Mouse (Mus musculus) embryonic facial prominence, embryonic 12.5 days (tissue): ENCODE results near the gene Hprt. TPM values are rescaled to one million over a fixed set of nuclear protein-coding genes. Genes with fewer than 3 reads are reported as not detected.

Source experiments
- ATAC-seq: fragments of 200-750 bp; cut with Nextera tagmentation; 2 replicates; pipeline ENCODE4 v1.8.0; 2017; ENCODE audit not compliant: insufficient number of reproducible peaks, insufficient read depth, low FRiP score, low TSS enrichment
- H3K27ac ChIP-seq: fragments of 300-500 bp; sonication (generic); 2 replicates; pipeline ENCODE4 v1.5.1; 2016; ENCODE audit warnings: mild to moderate bottlenecking
- H3K27me3 ChIP-seq: fragments of 300-500 bp; sonication (generic); 2 replicates; pipeline ENCODE4 v1.6.1; 2016; ENCODE audit warnings: mild to moderate bottlenecking, moderate library complexity
- H3K36me3 ChIP-seq: fragments of 300-500 bp; sonication (generic); 2 replicates; pipeline ENCODE4 v1.6.1; 2016; ENCODE audit warnings: mild to moderate bottlenecking
- H3K4me1 ChIP-seq: fragments of 300-500 bp; sonication (generic); 2 replicates; pipeline ENCODE4 v1.6.1; 2016
- H3K4me2 ChIP-seq: fragments of 300-500 bp; sonication (generic); replicated peaks from 2 replicates; pipeline ENCODE4 v1.6.1; 2016; ENCODE audit warnings: mild to moderate bottlenecking, moderate library complexity
- H3K4me3 ChIP-seq: fragments of 300-500 bp; sonication (generic); 2 replicates; pipeline ENCODE4 v1.5.1; 2016; ENCODE audit warnings: mild to moderate bottlenecking
- H3K9ac ChIP-seq: fragments of 300-500 bp; sonication (generic); 2 replicates; pipeline ENCODE4 v1.6.1; 2016; ENCODE audit warnings: mild to moderate bottlenecking, moderate library complexity
- H3K9me3 ChIP-seq: fragments of 300-500 bp; sonication (generic); 2 replicates; pipeline ENCODE4 v1.6.1; 2016; ENCODE audit warnings: mild to moderate bottlenecking, moderate library complexity
- WGBS: fragments of 180-500 bp; shearing (Covaris S2); methylation state at CpG from one replicate; pipeline ENCODE4 v1.1.7; 2016; 5-methylcytosine and 5-hydroxymethylcytosine counted together
- polyA plus RNA-seq: library from polyadenylated mRNA; unstranded; fragments of >200 nt; fragmentation: Nextera tagmentation; extraction: Ambion mirVana; gene quantifications from 2 replicates; pipeline ENCODE4 v1.2.1, GENCODE M21; 2016

The Hprt gene
- polyA plus RNA-seq, 1 experiment from 2014 or later = 66.4 TPM

DNA sequence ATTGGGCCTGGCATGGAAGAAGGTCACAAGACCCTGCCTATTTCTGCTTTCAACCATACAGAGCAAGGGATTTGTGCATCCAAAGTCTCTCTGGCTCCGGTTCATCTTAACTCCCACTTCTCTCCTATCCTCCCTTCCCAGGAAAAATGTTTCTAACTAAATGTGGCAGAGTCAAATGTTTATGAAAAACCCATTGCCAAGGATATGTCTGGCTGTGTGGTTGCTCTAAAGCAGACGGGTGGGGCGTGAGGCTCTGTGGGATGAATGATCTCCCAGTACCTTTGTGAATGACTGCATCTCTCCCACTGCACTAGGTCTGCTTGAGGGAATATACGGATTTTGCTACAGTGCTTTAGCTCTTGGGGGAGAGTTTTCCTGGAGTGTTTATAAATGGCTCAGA, 58.1 kb downstream of the Hprt start:
- no peak for ATAC-seq
- Histone ChIP-seq H3K4me1 (peaks cover 7% of the 10 kb centered on the region; the same call in 1 of the 2 replicates), H3K4me3 (no peak overlapping the region), H3K9me3 (no peaks in the 10 kb centered on the region), H3K36me3 (no peaks in the 10 kb centered on the region), H3K4me2 (no peak overlapping the region), H3K27me3 (no peaks in the 10 kb centered on the region), H3K9ac (no peak overlapping the region), H3K27ac (0 out of 2 replicates have a peak overlapping the region, but pooled peaks have one; percentile 17)
- WGBS = 85% methylated on average over 4 of the region's 4 CpGs

DNA sequence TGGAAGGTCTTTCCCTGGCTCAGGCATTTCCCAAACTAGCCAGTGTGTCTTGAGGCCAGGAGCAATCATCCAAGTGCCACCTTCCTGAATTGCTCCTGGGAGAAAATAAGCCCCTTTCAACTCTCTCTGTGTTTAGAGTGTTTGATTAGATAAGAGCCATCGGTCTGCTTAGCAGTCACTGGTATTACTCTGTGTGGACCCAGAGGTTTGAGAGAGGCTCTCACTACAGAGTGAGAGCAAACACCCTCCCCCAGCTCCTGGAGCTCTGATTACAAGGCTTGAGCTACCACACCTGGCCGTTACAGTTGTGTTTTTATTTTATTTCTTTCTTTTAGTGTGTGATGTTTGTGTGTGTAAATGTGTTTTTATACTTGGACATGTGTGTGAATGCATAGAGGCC, 59.0 kb downstream of the Hprt start:
- 50% methylated on average over 2 of the region's 2 CpGs for WGBS
- H3K9ac ChIP-seq = no peak overlapping the region
- H3K27ac ChIP-seq = no peak overlapping the region
- H3K36me3 ChIP-seq = no peaks in the 10 kb centered on the region
- H3K4me1 ChIP-seq = peaks cover 7% of the 10 kb centered on the region; the same call in 1 of the 2 replicates
- H3K4me2 ChIP-seq = no peak overlapping the region
- no peak overlapping the region for H3K4me3 ChIP-seq
- no peaks in the 10 kb centered on the region for H3K27me3 ChIP-seq
- H3K9me3 ChIP-seq = no peaks in the 10 kb centered on the region
- ATAC-seq = no peak

DNA sequence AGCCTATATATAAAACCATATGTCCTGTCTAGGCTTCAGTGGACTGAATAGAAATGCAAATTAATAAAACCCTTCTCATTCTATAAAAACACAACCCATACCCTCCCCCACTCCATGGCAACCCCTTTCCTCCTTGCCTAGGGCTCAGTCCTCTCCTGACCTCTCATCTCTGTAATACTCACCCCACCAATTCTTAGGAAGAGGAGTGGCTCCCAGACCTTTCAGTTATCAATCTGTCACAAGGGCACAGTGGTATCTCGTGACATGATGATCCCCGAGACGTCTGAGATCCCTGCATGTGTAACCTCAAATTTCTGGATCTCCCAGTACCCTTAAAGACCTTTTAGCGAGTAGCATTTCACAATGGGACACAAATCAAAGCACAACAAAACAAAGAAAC, 61.3 kb downstream of the Hprt start:
- WGBS = 29% methylated on average over 4 of the region's 4 CpGs
- Histone ChIP-seq H3K4me2 (no peak overlapping the region), H3K27ac (no peak overlapping the region), H3K9ac (no peak overlapping the region), H3K27me3 (no peaks in the 10 kb centered on the region), H3K4me1 (peaks cover 7% of the 10 kb centered on the region; the same call in 1 of the 2 replicates), H3K9me3 (no peaks in the 10 kb centered on the region), H3K4me3 (no peak overlapping the region), H3K36me3 (0 out of 2 replicates have a peak, but pooled peaks cover 2% of the 10 kb centered on the region)
- no peak for ATAC-seq

DNA sequence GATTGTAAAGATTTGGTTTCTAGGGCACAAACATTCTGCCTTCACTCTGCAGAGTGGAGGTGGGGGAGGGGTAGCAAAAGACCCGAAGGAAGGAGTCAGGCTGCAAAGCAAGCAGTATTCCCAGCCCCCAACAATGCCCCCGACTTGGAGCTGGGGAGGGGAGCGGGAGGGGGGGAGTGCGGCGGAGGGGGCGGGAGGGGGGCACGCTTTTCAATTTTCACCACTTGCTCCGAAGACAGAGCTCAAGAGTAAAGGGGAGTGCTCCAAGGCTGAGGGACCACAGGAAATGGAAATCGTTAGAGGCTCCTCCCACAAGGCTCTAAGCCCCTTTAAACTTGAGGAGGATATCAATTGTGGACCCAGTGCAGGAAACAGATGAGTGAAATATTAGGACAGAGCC, 62.4 kb downstream of the Hprt start:
- 0 out of 2 replicates have a peak, but pooled peaks have one; percentile 22 for ATAC-seq
- H3K4me3 ChIP-seq = peak overlapping the region; percentile 23
- H3K27ac ChIP-seq = peak overlapping the region; percentile 76
- no peaks in the 10 kb centered on the region for H3K9me3 ChIP-seq
- no peaks in the 10 kb centered on the region for H3K27me3 ChIP-seq
- H3K4me2 ChIP-seq = peak overlapping the region; percentile 41
- 10% methylated on average over 8 of the region's 9 CpGs for WGBS
- H3K9ac ChIP-seq = no peak overlapping the region
- peaks cover 3% of the 10 kb centered on the region; the same call in 1 of the 2 replicates for H3K4me1 ChIP-seq
- H3K36me3 ChIP-seq = 0 out of 2 replicates have a peak, but pooled peaks cover 3% of the 10 kb centered on the region

DNA sequence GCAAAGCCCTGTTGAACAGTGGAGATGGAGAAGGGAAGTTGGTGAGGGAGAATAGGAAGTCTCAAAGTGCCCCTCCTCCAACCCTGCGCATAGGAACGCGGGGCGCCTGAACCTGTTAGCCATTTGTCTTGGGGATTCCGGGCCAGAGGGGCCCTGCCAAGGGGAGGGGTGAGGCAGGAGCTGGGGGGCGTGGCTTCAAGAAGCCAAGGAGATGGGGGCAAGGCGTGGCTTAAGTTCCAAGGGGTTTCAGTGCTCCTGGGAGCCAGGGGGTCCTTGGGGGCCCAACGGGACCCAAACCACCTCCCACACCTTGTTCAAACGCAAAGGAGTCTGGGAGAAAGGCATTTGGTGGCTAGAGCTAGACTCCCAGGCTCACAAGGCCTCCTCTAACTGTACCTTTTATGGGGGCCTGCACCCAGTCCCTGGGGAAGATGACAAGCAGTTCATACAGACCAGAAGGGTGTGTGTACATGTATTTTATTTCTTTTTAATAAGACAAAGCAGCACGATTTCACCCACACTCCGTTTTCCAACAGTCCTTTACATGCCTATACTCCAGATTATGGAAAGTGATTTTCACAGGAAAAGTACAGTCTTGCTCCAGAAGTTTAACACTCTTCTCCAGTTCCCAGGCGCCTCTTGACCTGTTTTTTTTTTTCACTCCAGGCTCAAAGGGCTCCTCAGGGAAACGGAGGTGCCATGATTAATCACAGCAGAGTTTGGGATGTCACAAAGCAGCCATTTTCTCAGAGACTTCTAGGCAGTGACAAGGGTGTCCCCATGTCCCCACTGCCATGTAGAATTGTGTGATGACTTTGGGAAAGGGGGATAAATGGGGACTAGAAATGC, 64.9 kb downstream of the Hprt start:
- H3K36me3 ChIP-seq = 0 out of 2 replicates have a peak, but pooled peaks cover 3% of the 10 kb centered on the region
- H3K4me2 ChIP-seq = peak overlapping the region; percentile 39
- H3K27ac ChIP-seq = peak overlapping the region; percentile 60
- H3K9ac ChIP-seq = no peak overlapping the region
- H3K4me3 ChIP-seq = peak overlapping the region; percentile 22; the same call in 1 of the 2 replicates
- H3K27me3 ChIP-seq = peaks cover 5% of the 10 kb centered on the region; the same call in 1 of the 2 replicates
- H3K9me3 ChIP-seq = no peaks in the 10 kb centered on the region
- 17% methylated on average over 12 of the region's 13 CpGs for WGBS
- ATAC-seq = no peak
- H3K4me1 ChIP-seq = no peaks in the 10 kb centered on the region; the same call in 1 of the 2 replicates

DNA sequence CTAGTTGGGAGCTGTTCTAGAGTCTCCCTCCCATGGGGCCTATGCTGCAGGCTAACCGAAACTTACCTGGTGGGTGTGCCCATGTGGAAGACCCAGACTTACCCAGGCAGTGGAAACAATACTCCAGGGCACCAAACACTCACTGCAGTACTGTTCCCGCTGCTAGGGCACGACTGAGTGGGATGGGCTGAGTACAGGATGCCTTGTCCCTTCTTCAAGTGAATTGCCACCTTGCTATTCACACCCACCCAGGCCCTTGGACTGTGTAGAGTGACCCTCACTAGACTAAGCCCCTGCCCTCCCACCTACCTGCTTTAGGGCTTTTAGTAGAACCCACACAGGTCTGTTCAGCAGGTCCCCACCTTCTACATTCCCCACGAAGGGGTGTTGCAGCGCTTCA, 65.9 kb downstream of the Hprt start:
- WGBS = 59% methylated on average over 5 of the region's 5 CpGs
- no peak overlapping the region for H3K4me3 ChIP-seq
- no peaks in the 10 kb centered on the region; the same call in 1 of the 2 replicates for H3K4me1 ChIP-seq
- peaks cover 5% of the 10 kb centered on the region; the same call in 1 of the 2 replicates for H3K27me3 ChIP-seq
- H3K9ac ChIP-seq = no peak overlapping the region
- no peaks in the 10 kb centered on the region for H3K9me3 ChIP-seq
- ATAC-seq = no peak; the same call in 1 of the 2 replicates
- H3K4me2 ChIP-seq = peak overlapping the region; percentile 32
- H3K27ac ChIP-seq = peak overlapping the region; percentile 50; the same call in 1 of the 2 replicates
- H3K36me3 ChIP-seq = 0 out of 2 replicates have a peak, but pooled peaks cover 3% of the 10 kb centered on the region

DNA sequence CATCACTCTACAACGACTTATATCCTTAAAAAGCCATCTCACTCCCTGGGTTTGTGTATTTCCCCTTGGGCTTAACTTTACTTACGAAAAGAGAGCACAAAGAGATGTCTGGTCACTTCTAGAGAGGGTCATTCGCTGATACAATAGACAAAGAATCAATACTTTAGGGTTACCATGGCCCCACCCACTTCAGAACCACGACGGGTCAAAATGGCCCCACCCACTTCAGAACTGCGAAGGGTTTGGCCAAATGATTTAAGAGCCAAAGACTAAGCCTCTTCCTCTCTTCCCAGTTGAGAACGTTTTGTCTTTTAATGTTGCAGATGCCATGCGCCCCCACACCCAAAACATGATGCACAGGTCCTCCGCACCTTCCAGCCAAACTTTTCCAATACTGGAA, 67.8 kb downstream of the Hprt start:
- 13% methylated on average over 9 of the region's 9 CpGs for WGBS
- peak overlapping the region; percentile 77; the same call in 1 of the 2 replicates for H3K9ac ChIP-seq
- peak overlapping the region; percentile 53 for H3K4me2 ChIP-seq
- ATAC-seq = no peak
- no peak overlapping the region for H3K27ac ChIP-seq
- H3K36me3 ChIP-seq = 0 out of 2 replicates have a peak, but pooled peaks cover 3% of the 10 kb centered on the region
- peaks cover 5% of the 10 kb centered on the region; the same call in 1 of the 2 replicates for H3K27me3 ChIP-seq
- no peaks in the 10 kb centered on the region for H3K9me3 ChIP-seq
- H3K4me1 ChIP-seq = no peaks in the 10 kb centered on the region; the same call in 1 of the 2 replicates
- peak overlapping the region; percentile 56 for H3K4me3 ChIP-seq

DNA sequence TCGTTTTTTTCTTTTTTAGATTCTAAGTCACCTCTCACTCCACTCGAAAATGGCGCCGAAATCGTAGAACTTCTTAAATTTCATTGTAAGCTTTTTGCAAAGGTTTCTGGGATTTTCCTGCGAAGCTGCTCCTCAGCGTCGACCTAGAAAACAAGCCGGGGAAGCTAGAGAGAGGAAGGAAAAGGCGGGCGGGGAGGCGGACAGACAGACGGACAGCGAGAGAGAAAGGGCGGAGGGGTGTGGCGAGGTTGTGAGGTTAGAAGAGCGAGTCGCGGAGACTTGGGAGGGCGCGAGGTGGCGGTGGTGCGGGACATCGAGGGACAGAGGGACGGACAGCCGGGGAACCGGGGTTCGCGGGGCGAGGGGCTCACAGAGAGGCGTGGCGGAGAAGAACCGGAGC, 68.7 kb downstream of the Hprt start:
- H3K9me3 ChIP-seq = no peaks in the 10 kb centered on the region
- ATAC-seq = 0 out of 2 replicates have a peak, but pooled peaks have one; percentile 6
- H3K27ac ChIP-seq = peak overlapping the region; percentile 93
- peak overlapping the region; percentile 56 for H3K4me3 ChIP-seq
- peak overlapping the region; percentile 77 for H3K9ac ChIP-seq
- no peaks in the 10 kb centered on the region; the same call in 1 of the 2 replicates for H3K4me1 ChIP-seq
- peaks cover 5% of the 10 kb centered on the region; the same call in 1 of the 2 replicates for H3K27me3 ChIP-seq
- H3K36me3 ChIP-seq = 0 out of 2 replicates have a peak, but pooled peaks cover 3% of the 10 kb centered on the region
- WGBS = 22% methylated on average over 33 of the region's 33 CpGs
- H3K4me2 ChIP-seq = peak overlapping the region; percentile 53

DNA sequence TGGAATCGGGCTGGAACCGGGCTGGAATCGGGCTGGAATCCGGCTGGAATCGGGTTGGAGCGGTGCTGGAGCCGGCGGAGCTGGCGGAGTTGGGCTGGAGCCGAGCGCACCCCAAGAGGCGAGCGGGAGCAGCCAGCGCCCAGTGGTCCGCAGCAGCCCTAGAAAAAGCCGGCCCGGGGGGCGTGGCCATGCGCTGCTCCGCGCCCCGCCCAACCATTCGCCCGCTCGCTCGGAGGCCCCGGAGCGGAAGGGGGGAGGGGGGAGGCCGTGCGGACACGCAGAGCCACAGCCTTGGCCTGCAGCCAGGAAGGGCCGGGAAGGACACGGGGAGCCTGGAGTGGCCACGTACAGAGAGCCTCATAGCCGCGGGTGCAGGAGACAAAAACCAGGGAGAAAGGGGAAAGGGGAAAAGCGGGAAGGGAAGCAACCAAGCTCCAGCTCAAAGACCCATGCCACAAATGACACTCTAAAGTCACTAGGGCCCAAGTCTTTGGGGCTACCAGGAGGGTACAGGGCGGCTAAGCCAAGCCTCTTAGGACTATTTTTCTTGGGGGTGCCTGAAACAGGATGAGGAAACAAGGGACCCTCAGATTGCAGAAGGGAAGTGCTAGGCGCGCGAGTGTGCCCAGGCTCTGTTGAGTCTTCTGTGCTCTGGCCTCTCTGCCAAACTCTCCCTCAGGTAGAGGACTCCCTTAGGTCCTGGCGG, 69.3 kb downstream of the Hprt start:
- ATAC-seq = peak; percentile 88
- Histone ChIP-seq H3K4me3 (peak overlapping the region; percentile 56), H3K27me3 (peaks cover 5% of the 10 kb centered on the region; the same call in 1 of the 2 replicates), H3K9ac (peak overlapping the region; percentile 77), H3K27ac (peak overlapping the region; percentile 93), H3K4me2 (peak overlapping the region; percentile 53), H3K9me3 (no peaks in the 10 kb centered on the region), H3K36me3 (0 out of 2 replicates have a peak, but pooled peaks cover 3% of the 10 kb centered on the region), H3K4me1 (no peaks in the 10 kb centered on the region; the same call in 1 of the 2 replicates)
- 20% methylated on average over 42 of the region's 42 CpGs for WGBS

DNA sequence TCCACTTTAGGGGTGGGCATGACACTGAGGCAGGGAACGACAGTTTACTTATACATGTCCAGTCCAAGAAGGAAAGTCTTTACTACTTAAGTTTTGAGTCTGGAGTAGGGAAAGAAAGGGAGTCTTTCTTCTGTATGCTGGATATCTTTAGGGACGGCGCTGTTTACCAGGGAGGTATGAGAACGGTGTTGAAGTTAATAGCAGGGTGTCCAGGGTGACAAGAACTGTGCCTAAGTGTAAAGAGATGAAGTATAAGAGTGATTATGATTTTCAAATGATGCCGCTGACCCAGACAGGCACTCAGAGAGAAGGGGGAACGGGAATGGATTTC, 69.8 kb downstream of the Hprt start:
- H3K4me1 ChIP-seq = no peaks in the 10 kb centered on the region; the same call in 1 of the 2 replicates
- 27% methylated on average over 6 of the region's 6 CpGs for WGBS
- no peaks in the 10 kb centered on the region for H3K9me3 ChIP-seq
- H3K27ac ChIP-seq = peak overlapping the region; percentile 93
- 0 out of 2 replicates have a peak, but pooled peaks cover 3% of the 10 kb centered on the region for H3K36me3 ChIP-seq
- peaks cover 5% of the 10 kb centered on the region; the same call in 1 of the 2 replicates for H3K27me3 ChIP-seq
- peak overlapping the region; percentile 53 for H3K4me2 ChIP-seq
- no peak for ATAC-seq
- H3K4me3 ChIP-seq = peak overlapping the region; percentile 56; the same call in 1 of the 2 replicates
- no peak overlapping the region; the same call in 1 of the 2 replicates for H3K9ac ChIP-seq
